Mouse (Mus musculus) brain, embryonic 14.5 days (tissue): ENCODE results near the gene B3galt6. TPM values are rescaled to one million over a fixed set of nuclear protein-coding genes. Genes with fewer than 3 reads are reported as not detected.

Experiments
- DNase-seq: peaks from one replicate; pipeline ENCODE4 v3.0.0-alpha.2; 2011; ENCODE audit warnings: low read depth
- CTCF ChIP-seq: fragments of 200-500 bp; IDR thresholded peaks from 2 replicates; pipeline ENCODE4 v1.5.1; 2012; ENCODE audit warnings: inconsistent platforms, mild to moderate bottlenecking, moderate library complexity, borderline replicate concordance; ENCODE audit not compliant: insufficient read depth, insufficient read length; ENCODE audit errors: extremely low read depth
- POLR2A ChIP-seq: fragments of 200-500 bp; IDR thresholded peaks from 2 replicates; pipeline ENCODE4 v1.6.1; 2012; ENCODE audit warnings: mild to moderate bottlenecking, inconsistent platforms, borderline replicate concordance; ENCODE audit not compliant: poor library complexity, insufficient read depth, insufficient read length, severe bottlenecking; ENCODE audit errors: extremely low read depth
- polyA plus RNA-seq: library from polyadenylated mRNA; depleted of rRNA; stranded (reverse); fragments of >200 nt; gene quantifications from 2 replicates; pipeline ENCODE4 v1.2.3, GENCODE M21; 2012; rRNA removed

B3galt6 gene
- 19.3 and 22.2 TPM in 2 replicates for polyA plus RNA-seq

DNA sequence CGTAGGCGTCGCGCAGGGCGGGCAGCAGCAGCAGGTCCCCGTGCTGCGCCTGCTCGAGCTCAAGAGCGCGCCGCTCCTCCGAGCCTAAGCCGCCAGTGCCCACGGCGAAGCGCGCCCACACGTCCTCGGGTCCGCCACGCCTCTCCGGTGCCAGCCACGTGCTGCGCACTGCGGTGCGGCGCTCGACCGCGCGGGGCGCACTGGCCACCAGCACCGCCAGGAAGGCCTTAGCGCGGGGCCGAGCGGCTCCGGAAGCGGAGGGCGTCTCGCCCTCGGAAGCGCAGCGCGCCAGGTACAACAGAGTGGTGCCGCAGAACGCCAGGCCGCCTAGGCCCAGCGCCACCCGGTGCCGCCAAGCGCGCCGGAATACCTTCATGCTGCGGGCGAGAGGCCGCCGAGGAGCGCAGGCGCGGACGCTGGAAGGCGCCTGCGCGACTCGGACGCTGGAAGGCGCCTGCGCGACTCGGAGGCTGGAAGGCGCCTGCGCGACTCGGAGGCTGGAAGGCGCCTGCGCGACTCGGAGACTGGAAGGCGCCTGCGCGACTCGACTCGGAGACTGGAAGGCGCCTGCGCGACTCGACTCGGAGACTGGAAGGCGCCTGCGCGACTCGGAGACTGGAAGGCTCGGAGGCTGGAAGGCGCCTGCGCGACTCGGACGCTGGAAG, at the start of gene B3galt6, which contains the start of gene Sdf4:
Gene B3galt6 (minus strand): TSS at position 409 of the 665 bp plus-strand sequence.
Gene Sdf4 (plus strand): TSS at position 632 of the 665 bp plus-strand sequence.
- peak; percentile 98 for DNase-seq
- TF ChIP-seq POLR2A (peak; percentile 85), CTCF (peak; percentile 74)

DNA sequence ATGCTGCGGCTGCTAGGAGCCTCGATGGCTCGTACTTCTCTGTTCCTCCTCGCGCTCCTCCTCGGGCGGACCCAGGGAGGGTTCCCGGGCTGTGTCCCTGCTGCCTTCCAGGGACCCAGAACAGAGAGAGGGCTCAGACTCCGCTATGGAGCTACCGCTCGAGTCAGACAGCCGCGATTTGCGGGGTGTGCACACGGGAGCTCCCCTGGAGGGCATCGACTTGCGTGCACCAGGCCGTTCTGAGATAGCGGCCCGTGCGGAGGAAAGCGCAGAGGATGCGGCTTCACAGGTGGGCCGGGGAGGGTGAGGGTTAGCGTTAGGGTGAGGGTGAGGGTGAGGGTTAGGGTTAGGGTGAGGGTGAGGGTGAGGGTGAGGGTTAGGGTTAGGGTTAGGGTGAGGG, 42.5 kb upstream of the B3galt6 start:
- no peak for DNase-seq
- TF ChIP-seq CTCF (no peak), POLR2A (no peak)

DNA sequence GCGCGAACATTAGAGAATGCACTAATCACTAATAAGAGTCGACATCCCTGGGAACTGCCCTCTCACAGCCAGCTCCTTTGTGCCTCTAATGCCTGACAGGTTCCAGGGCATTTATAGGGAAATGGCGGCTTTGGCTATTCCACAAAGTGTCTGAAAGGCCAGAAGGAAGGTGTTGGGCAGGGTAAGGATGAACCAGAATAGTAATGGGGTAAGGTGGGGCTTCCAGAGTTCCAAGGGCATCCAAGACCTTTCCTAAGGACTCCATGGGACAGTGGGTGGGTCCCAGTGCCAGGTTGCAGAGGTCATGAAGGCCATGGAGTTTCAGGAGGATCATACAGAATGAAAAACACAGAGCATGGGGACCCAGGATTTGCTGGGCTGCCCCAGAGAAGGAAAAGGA, 41.9 kb upstream of the B3galt6 start:
- TF ChIP-seq POLR2A (no peak), CTCF (no peak)
- DNase-seq: no peak

DNA sequence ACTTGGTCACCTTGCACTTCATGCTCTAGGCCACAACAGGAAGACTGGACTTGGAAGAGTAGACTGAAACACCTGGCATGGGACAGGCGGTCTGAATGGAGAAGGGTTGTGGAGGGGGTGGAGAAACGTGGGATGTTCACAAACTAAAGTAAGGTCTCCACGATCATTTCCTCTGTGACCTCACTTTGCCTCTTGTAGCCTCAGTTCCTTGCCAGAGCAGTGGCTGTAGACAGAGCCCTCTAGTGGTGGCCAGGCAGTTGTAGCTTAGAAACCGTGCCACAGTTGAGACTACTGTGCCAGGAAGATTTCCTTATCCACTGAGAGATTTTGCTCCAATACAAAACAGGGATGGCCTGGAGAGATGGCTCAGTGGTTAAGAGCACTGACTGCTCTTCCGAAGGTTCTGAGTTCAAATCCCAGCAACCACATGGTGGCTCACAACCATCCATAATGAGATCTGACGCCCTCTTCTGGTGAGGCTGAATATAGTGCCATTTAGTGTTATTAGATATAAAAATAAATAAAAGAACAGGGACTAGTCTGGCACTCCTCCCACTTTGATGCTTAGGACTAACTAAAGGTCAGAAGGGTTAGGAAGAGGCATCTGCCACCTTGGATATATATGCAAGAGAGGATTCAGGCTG, 41.1 kb upstream of the B3galt6 start:
- TF ChIP-seq CTCF (peak; percentile 65; the same call in 1 of the 2 replicates), POLR2A (no peak)
- DNase-seq: peak; percentile 57

DNA sequence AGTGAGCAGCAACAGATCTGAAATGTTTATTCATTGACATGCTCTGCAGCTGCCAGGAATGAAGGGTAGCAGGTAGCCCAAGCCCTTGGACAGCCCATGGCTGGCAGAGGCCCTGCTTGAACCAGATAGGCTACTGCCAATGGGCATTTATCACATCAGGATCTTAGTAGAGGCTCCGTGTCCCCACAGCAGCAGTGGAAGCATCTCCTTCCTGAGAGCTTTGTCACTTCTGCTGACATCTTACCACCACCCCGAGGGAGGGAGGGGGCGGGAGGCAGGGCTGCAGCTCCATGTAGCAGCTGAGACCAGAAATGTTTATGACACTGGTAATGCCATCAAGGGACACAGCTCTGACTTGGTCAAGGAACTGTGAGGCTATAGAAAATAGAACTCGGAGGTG, 40.4 kb upstream of the B3galt6 start:
- TF ChIP-seq POLR2A (no peak), CTCF (no peak)

DNA sequence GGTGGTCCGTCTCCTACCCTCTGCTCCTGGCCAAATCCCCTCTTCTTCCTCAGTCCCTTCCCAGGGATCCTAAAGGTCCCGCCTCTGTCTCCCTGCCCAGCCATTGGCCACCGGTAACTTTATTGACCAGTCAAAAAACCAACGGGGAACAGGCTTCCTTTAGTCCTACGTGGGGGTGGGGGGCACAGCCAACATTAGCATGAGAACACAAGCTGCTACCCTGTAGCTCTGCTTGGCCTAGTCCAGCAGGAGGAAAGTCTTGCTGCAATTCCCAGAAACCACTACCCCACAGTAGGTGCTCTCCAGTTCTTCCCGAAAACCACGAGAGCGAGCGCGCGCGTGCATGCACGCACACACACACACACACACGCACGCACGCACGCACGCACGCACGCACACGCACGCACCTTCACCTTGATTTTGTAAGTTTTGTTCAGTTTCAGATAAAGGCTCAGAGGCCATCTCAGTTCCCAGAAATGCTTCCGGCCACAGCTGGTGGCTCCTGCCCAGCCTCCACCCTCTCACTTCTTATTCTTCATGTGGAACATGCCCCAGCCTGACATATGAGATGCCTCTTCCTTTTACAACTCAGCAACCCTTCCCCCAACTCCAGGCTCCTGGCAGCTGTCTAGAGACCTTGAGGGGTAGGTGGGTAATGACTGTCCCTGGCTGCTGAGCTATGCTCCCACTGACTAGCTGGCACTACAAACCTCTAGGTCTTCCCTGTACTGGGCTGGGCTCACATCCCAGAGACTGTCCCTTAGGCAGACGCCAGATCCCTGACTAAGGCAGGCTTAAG, 39.3 kb upstream of the B3galt6 start:
- TF ChIP-seq POLR2A (no peak), CTCF (no peak)
- peak; percentile 95 for DNase-seq

More for the DNA sequence above, 40.4 kb upstream of the B3galt6 start:
- no peak for DNase-seq

DNA sequence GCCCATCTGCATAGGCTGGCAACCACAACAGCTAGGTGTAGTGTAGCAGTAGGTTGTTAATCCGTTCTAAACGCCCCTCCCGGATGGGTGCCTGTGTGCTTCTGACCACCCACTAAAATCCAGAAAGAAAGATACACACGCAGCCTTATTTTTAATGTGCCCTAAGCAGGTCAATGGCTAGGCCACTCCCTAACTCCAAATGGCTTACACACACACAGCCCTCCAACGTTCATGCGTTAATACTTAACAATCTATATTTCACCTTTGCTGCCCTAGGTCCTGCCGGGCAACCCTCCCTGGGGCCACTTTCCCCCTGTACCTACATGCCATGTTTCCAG, 38.8 kb upstream of the B3galt6 start:
- no peak for TF ChIP-seq POLR2A

DNA sequence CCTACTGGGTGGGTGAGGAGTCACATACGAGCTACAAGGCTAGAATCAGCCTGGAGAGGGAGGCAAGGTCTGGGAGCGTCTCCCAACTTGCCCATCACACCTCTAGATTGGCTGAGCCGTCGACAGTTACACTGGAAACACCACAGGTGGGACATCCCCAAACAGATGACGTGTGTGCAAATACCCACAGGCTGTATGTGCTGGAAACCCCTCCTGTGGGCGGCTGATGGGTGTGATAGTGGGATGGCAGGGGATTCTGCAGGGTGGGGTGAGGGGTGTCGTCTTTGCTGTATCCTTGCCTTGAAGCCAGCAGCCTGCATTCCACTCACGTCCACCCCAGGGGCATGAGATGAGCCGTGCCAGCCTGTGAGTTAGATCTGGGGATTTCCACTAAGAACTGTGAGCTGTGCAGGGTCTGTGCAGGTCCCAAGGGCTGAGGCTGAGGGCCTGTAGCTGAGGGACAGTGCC, 38.2 kb upstream of the B3galt6 start:
- DNase-seq: peak; percentile 6
- TF ChIP-seq POLR2A: no peak

More for the DNA sequence above, 38.8 kb upstream of the B3galt6 start:
- no peak for DNase-seq

DNA sequence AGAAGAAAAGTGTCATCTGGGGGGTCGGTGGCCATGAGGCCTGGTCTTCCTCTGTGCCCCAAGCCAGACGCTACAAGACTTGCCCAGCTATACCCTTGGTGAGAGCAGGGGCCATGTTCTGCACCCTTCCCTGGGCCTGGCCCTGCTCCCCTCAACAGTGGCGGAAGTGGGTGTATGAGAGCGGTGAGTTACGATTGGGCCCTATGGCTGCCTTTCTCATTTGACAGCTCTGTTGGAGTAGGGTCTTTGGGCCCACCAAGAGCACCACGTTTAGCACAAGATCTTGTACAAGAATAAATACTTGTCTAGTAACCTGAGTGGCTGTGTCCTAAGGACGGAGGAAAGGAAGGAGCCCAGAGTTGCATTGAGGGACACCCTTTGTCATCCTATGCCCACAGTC, 36.1 kb upstream of the B3galt6 start:
- TF ChIP-seq POLR2A: no peak
- TF ChIP-seq CTCF: no peak

DNA sequence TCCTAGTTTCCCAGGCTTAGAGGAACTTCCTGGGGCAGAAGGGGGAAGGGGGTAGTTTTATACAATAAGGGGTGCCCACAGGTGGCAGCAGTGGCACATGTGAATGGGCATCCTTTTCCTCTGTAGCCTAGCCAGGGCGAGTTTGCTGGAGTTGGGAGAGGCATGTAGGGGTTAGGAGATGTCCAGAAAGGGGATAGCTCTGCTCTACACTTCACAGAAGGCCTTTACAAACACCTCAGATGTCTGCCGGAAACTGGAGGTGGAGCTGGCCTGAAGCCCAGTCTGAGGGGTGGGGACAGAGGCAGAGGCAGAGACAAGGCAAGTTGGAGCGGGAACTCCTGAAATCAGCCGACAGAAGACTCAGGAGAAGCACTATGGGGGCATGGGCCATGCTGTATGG, 33.6 kb upstream of the B3galt6 start, which contains the start of gene Tnfrsf18:
Gene Tnfrsf18 (plus strand): TSS at position 152 of the 400 bp plus-strand sequence.
- peak; percentile 4 for DNase-seq
- TF ChIP-seq CTCF: no peak
- no peak for TF ChIP-seq POLR2A

More for the DNA sequence above, 36.1 kb upstream of the B3galt6 start:
- DNase-seq: no peak

DNA sequence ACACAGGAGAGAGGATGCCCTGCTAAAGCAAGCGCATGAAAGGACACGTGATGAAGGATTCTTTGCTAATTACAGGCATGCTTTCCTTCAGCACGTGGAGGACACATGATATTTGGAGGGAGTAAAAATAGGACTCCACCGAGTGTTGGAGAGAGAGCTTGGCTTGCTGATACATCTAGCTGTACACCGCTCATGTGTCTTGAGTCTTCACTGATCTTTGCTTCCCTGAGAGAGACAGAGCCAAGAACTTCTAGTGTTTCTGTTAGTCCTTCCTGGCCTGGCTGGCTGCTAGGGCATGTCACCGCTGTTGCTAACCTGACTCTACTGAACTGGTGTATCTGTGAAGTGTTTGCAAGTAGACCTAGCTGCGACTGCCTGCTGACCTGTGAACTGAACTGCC, 31.7 kb upstream of the B3galt6 start:
- DNase-seq: no peak
- no peak for TF ChIP-seq POLR2A
- TF ChIP-seq CTCF: no peak

DNA sequence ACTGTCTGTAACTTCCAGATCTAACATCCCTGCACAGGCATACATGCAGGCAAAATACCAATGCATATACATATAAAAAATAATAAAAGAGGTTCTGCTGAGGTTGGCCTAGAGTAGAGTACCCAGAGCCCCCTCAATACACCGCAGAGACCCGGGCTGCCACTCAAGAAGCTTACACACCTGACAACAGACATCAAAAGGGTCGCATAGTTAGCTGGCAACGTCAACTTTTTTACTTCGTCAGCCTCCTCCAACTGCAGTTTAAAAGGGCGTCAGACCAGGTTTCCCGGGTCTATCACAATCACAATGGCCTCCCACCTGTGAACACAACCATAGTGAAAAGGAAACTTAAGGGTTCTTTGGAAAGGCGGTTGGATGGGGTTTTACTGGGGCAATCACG, 31.1 kb upstream of the B3galt6 start:
- TF ChIP-seq POLR2A: no peak
- no peak for DNase-seq

DNA sequence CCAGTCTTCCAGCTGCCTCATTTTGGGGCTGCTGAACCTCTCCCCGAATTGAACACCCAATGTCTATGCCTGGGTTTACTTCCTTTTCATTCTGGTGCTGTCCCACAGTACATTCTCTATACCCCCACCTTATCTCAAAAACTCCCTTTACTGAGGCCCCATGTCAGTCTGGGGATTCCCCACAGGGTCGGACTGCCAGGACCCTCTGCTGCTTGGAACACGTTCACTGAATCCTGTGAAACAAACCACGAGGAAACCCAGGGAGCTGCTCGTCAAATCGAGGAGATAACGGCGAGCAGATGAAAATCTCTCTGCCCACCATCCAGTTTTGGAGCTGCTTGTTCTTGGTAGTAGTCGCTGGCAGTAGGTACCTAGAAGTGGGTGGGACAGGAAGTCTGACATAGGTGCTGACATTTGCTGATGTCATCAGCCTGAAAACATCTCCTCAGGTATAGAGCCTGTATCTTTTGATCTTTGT, 29.5 kb upstream of the B3galt6 start:
- no peak for DNase-seq
- TF ChIP-seq POLR2A: no peak
- no peak for TF ChIP-seq CTCF
